Mouse (Mus musculus) v-Abl transformed pro-B cells (cell line): Measurements from ENCODE around the gene Babam1.

Source experiments
- in situ Hi-C, 2 experiments: fragments of 400-800 bp; cut with MboI; formaldehyde crosslinking; loops; one replicate each; pipeline ENCODE4 v1.15.1; 2025; ENCODE audit not compliant: unreplicated experiment in 2 of 2

The Babam1 gene

DNA sequence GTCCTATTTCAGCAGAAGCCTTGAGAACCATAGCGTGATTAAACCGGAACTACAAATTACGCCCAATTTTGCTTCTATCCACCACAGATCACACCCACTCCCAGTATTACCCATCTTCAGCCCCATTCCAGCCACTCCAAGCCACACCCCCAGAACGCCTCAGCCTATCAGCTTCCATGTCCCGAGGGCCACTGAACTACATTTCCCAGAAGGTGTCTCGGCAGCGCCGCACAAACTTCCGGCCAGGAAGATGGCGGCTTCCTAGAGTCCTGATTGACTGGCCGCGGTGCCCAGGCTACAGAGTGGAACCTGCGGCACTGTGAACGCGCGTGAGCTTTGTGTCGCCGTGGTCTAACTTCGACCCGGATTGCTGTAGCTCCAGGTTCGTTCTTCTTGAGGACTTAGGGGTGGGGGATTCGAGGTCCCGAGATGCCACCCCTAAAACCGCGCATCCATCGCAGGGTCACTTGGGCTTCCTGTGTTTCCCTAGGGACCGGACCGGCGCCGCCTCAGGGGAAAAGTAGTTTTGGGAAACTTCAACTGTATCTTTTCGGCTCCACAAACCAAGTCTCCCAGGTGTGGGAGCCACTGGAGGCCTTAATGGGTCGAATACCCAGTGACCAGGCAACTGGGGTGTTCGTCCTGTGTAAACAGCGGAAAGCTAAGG is at the start of gene Babam1:
Babam1 (plus strand) TSS at position 223 of the 667 bp plus-strand sequence.
- in situ Hi-C loops = loop anchor here in 1 of 2 experiments (25.0 kb wide), 1 partner anchor 684 kb away; the partner anchor contains the start of genes Gm3336, Iqcn and Pde4c

DNA sequence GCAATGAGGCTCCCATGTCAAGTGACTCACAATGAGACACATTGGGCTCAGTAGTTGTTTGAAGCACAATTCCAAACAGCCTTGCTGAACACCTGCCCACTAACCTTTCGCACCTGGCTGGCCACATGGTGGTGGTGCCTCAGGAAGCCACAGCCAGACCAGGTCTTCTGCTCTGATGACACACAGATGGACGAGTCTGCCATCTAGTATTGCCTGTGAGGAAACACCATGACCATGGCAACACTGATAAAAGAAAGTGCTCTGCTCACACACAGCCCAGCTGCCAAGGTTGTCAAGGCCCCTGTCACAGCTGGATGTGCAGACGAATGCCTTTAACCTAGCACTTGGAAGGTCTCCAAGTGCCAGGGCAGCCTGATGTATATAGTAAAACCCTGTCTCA is 45.5 kb upstream of the Babam1 start:
- in situ Hi-C loops = no loop called here

DNA sequence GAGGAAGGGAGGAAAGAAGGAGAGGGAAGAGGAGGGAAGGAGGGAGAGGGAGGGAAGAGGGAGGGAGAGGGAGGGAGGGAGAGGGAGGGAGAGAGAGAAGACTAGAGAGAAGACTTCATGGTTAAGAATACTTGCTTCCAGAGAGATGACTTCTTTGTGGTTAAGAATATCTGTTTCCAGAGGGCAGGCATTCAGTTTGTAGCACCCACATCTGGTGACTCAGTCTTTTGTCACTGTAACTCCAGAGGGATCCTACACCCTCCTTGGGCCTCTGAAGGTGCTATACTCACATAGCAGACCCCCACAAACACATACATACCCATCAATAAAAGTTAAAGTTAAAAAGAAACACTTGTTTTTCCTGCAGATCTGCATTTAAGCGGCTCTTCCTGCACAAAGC is 45.1 kb upstream of the Babam1 start:
- in situ Hi-C loops = no loop called here

DNA sequence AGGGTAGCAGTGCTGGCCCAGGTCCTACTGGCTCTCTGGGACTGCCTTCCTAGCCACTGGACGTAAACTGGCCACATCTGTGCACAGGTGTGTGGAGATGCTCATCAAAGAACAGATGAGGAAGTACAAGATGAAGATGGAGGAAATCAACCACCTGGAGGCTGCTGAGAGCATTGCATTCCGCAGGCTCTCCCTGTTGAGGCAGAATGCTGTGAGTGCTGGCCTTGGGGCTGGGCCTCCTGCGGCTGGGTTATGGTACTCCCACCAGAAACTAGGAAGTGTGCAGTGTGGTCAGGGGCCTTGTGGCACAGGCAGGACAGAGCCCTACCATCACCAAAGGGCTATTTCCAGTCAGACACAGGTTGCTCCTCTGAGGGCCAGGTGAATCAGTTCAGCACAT is 38.6 kb upstream of the Babam1 start:
- in situ Hi-C loops = no loop called here

DNA sequence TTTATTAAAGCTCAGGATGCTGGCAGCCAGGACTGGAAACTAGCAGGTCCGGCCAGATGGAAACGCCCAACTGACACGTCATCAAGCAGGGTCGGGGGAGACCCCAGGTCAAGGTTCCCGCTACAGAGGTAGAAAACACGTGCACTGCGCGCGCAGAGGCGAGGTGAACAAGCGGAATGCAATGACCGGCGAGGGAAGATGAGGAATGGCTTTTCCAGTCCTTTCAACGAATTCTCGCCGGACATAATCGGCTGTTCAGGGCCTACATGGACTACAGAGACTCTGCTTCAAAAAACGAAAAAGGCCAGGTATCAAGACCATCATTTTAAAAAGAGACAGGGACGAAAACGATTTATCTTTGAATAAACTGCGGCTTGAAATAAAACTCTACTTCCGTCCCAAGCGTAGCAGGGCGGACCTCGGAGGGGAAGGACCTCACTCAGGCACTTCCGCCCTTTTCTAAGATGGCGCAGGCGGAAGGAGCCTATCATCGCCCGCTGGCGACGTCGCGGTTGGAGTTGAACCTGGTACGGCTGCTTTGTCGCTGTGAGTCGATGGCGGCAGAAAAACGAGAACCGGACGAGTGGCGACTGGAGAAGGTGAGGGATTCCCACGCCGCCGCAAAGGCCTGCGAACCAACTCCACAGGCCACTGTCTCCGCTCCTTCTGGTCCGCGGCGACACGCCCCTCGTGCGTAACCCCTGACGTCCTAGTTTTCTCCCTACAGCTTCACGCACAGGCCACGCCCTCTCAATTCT is 29.7 kb upstream of the Babam1 start, which contains the start of gene Use1:
Use1 (plus strand) TSS at position 78 of the 758 bp plus-strand sequence.
- in situ Hi-C loops = no loop called here

DNA sequence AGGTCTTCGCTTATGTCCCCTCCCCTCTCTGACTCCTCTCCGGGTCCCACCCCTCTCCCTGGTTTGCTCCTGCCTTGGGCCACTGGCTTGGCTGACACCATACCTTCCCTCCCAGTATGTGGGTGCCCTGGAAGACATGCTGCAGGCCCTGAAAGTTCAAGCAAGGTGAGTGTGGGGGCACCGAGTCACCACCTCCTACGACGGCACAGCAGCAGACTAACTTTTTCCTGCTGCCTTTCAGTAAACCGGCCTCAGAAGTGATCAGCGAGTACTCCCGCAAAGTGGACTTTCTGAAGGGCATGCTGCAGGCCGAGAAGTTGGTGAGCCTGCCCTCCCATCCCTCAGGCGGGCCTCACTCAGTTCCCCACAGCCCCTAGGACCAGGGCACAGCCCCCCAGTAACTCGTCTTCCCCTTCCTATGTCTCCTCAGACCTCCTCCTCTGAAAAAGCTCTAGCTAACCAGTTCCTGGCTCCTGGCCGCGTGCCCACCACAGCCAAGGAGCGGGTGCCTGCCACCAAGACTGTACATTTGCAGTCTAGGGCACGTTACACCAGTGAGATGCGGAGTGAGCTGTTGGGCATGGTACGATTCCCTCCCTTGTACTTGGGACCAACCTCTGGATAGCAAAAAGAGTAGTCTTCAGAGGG is 29.0 kb upstream of the Babam1 start:
- in situ Hi-C loops = no loop called here

DNA sequence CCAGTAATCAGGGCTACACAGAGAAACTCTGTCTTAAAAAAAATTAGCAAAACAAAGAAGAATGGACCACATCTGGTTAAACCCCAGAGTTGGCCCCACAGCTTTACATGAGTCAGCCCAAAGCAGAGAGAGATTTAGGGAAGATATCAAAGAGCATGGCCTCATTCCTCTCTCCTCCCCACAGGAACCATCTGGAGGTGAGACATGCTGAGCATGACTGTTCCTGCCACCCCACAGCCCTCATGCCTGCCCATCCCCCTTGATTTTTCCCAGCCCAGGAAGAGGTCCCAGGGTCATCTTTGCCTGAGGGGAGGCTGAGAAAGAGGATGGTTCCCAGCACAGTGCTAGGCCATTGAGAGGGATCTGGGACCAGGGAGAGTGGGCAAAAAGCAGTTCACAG is 28.3 kb upstream of the Babam1 start:
- in situ Hi-C loops = no loop called here

DNA sequence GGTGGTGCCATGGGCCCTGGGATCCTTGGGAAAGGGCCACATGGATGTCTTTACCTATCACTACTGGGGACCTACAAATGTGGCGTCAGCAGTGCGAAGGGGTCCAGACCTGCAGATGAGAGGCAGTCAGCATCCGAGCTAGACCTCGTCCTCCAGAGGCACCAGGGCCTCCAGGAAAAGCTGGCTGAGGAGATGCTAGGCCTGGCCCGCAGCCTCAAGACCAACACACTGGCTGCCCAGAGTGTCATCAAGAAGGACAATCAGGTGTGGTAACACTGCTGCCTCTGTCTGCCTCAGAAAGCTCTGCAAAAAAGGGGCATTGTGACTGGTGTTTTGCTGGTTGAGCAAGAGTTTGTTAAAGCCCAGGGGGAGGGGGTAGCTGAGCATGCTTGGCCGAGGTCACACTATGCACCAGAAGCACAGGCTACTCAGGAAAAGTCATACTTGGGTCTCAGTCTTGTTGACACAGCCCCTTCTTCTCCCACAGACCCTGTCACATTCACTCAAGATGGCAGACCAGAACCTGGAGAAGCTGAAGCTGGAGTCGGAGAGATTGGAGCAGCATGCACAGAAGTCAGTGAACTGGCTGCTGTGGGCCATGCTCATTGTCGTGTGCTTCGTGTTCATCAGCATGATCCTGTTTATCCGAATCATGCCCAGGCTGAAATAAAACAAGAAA is 27.5 kb upstream of the Babam1 start:
- in situ Hi-C loops = no loop called here

DNA sequence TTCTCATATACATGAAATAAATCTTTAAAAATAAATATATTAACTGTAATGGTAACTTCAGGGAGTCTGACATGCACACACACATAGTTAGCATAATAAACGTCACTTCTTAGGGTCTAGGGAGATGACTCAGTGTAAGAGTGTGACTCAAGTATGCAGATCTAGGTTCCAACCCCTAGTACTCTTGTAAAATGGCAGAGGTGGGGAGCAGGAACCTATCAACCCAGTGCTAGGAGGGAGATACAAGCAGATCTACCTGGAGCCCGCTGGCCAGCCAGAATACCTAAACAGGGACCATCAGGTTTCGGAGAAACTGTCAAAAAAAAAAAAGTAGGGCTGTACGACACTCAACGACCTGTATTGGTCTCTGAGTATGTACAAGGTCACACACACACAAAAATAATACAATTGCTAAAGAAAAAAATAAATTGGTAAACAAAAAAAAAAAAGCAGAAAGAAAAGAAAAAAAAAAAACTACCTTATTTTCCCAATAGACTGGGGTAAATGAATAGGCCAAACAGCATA is 25.9 kb upstream of the Babam1 start:
- in situ Hi-C loops = loop anchor here (5.0 to 10.0 kb wide), 3 partner anchors 37 to 476 kb away; partner anchors contain the start of genes Ankle1 (in 2 of the 2), Rpl18a (in 1 of the 2) and Slc5a5 (in 1 of the 2)

DNA sequence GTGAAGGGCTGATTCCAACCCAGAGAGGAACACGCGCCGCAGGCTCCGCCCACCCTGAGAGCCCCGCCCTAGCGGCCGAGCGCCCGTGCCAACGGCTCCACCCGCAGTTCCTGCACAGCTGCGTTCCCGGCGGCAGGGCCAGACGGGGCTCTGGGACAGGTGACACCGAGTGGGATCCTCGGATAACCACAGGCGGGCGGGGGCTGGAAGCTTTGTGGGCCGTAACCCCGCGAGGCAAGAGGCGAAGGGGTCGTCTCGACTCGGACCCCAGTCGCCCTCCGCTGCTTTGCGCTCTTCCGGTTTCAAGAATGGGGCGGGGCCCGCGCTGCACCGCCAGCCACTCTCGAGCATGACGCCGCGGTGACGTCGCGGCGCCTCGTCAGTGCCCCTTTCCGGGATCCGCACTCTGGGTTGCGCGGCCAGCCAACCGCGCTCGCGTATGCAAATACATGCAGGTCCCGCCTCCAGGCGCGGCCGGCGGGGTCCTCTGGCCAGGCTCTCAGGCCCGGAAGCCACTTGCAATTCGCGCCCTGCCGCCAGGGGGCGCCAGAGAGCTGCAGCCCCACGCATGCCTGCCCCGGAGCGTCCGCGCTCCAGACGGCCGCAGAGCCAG is 25.3 kb upstream of the Babam1 start, which contains the start of gene Ocel1:
Ocel1 (plus strand) TSS at position 63 of the 613 bp plus-strand sequence.
- in situ Hi-C loops = loop anchor here (5.0 to 10.0 kb wide), 3 partner anchors 36 to 477 kb away; partner anchors contain the start of genes Ankle1 (in 2 of the 2), Rpl18a (in 1 of the 2) and Slc5a5 (in 1 of the 2)

DNA sequence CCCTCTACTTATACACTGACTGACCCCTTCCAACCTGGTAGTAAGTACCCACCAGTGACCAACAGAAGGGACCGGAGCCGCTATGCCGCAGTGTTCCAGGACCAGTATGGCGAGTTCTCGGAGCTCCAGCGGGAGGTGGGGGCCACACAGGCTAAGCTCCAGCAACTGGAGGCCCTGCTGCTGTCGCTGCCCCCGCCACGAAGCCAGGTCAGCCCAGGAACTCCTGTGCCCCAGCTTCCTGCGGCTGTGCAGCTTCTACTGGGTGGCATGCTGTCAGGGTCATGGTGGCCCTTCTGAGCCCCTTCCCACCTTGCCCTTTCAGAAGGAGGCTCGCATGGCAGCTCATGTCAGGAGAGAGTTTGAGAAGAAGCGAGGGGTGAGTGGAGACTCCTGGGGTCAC is 24.2 kb upstream of the Babam1 start:
- in situ Hi-C loops = loop anchor here (5.0 to 10.0 kb wide), 3 partner anchors 35 to 478 kb away; partner anchors contain the start of genes Ankle1 (in 2 of the 2), Rpl18a (in 1 of the 2) and Slc5a5 (in 1 of the 2)

DNA sequence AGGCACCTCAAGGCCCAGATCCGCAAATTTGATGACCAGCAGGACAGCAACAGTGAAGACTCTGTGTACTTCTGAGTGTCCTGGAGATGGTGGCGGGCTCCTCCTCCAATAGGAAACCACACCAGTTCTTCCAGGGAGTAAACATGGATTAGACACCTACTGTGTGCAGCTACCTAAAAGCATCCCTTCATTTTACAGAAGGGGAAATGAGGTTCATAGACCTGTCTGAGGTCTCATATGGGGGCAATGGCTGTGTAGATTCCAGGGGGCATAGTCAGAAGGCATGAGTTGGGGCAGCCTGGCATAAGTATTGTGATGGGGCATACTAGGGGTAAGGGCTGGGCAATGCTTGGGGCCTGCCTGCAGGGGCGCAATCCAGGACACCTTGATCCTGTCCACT is 23.7 kb upstream of the Babam1 start:
- in situ Hi-C loops = loop anchor here (5.0 to 10.0 kb wide), 3 partner anchors 34 to 478 kb away; partner anchors contain the start of genes Ankle1 (in 2 of the 2), Rpl18a (in 1 of the 2) and Slc5a5 (in 1 of the 2)

DNA sequence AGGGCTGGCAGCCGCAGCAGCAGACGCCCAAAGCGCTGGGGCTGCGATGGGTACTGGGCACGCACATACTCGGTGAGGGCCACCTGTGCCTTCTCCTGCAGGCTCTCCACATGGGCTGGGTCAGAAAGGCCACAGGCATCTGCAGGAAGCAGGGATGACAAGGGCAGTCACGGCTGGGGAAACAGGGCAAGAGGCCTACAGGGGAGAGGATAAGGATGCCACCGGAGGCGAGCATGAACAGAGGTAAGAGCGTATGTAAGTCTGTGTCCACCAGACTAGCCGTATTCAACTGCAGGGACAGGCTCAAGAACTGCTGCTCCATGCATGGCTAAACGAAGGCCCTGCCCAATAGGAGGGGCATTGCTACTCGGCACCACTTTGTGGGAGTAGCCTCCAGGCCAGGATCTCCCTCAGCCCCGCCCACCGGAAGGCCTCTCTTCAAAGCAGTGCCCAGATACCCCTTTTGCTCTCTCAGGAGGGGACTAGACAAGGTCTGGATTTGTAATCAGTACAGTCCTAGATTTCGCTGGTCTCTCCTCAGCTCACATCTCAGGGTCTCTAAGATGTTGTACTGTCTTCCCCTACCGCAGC is 21.9 kb upstream of the Babam1 start:
- in situ Hi-C loops = loop anchor here (5.0 to 25.0 kb wide), 4 partner anchors 33 to 662 kb away; partner anchors contain the start of genes Ankle1 (in 2 of the 2), Gm3336 (in 1 of the 2), Iqcn (in 1 of the 2) and Pde4c (in 1 of the 2)

DNA sequence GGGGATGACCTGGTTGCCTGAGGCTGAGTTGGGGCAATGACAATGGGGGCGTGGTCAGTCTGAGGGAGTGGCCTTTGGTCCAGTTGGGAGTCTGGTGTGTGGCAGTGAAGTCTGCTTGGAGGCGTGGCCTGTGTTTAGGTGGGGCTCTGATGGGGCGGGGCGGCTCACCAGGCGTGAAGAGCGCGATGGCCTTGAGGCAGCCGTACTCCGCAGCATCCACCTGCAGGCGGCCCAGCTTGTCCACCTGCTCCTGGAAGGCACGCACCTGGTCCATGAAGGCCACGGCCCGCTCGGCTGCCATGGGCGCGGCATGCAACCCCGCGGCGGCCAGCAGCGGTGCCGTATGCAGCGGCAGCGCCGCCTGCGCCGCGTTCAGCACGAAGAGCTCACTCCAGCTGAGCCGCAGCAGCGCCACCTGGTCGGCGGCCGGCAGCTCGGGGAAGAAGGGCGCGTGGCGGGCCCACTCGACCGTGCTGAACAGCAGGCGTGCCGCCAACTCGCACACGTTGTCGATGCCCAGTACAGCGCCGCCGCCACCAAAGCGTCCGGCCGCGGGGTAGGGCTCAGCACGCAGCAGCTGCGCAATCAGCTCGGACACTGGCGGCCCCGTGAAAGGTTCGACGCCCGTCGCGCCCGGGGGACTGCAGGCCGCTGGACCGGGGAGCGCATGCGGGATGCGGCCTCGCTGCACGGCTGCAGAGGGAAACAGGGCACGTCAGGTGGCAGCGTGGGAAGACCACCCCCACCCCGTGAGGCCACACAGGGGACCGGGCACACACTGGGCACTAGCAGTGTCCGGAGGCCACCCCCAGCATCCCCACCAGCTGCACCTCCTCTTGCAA is 20.9 kb upstream of the Babam1 start:
- in situ Hi-C loops = loop anchor here (10.0 to 25.0 kb wide), 2 partner anchors 481 to 664 kb away; partner anchors contain the start of genes Gm3336 (in 1 of the 2), Iqcn (in 1 of the 2), Pde4c (in 1 of the 2) and Rpl18a (in 1 of the 2)

DNA sequence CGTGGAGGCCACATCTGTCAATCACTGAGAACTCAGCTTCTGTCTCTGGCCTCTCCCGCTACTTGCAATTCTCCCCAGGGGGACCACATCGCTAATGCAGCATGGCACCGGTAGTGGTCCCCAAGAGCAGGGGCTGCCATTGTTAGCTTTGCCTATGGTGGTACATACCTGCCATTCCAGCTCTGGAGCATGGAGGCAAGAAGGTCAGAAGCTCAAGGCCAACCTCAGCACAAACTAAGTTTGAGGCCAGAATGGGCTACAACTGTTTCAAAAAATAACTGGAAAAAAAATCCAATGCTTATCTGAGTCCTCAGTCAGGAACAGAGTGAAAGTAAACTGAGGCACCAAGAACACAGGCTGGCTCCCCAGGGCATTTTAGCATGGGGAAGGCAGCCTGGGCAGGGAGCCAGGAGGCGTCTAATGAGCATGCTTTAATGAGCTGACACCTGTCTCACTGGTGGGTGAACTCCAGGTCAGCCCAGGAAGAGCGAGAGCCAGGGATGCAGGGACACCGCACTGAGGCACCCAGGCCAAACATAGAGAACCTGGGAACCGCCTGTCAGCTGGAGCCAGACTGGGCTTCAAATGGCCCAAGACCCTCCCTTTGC is 20.1 kb upstream of the Babam1 start:
- in situ Hi-C loops = loop anchor here (10.0 to 25.0 kb wide), 2 partner anchors 482 to 664 kb away; partner anchors contain the start of genes Gm3336 (in 1 of the 2), Iqcn (in 1 of the 2), Pde4c (in 1 of the 2) and Rpl18a (in 1 of the 2)

DNA sequence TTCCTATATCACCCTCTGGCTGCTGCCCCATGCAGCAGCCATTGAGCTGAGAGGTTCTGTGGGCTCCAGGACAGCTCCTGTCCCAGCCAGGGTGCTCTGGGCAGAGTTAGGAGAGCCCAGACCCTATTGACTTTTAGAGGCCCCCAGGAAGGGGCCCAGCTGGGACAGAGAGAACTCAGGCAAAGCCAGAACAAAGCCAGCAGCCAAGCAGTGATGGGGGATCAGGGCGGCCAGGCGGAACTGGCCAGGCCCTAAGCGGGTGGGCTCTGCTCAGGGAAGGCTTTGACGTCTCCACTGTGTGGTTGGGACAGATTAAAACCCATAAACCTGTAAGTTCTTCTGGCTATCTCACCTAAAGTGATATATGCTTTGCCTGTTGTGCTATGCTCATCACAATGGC is 17.7 kb upstream of the Babam1 start:
- in situ Hi-C loops = loop anchor here (10.0 to 25.0 kb wide), 2 partner anchors 484 to 667 kb away; partner anchors contain the start of genes Gm3336 (in 1 of the 2), Iqcn (in 1 of the 2), Pde4c (in 1 of the 2) and Rpl18a (in 1 of the 2)

DNA sequence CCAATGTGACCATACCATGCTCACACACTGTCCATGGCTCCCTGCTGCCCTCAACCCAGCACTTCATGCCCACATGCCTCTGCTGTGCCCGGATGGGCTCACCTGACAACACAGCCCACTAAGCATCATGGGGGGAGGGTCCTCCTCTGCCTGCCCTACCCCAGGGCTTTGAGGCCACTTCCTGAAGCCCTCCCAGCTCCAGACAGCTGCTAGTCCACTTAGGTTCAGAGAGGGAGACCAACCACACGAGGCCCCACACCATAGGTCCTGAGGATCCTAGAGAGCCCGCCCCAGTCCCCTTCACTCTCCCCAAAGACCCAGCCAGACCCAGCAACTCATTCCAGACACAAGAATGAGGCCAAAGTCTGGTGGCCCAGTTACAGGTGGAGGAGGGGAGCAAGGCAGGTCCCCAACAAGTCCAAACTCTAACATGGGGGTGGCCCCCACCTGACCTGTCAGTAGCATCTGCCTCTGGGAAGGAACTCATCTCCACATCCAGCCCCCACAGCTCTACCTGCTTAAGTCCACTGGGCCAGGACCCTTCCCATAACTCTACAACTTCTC is 17.1 kb upstream of the Babam1 start:
- in situ Hi-C loops = loop anchor here (10.0 to 25.0 kb wide), 2 partner anchors 485 to 667 kb away; partner anchors contain the start of genes Gm3336 (in 1 of the 2), Iqcn (in 1 of the 2), Pde4c (in 1 of the 2) and Rpl18a (in 1 of the 2)
